Mouse (Mus musculus) thymus, postnatal 36 days (tissue): Measurements from ENCODE around the gene Tmem8.
A peak's percentile ranks its signal among the peaks of the same experiment; 100 is the strongest.
"Not testable (repeated sequence)": the region's sequence is repeated elsewhere in the genome, so short reads cannot be mapped to it uniquely, and the experiment has no call there.

Experiments
- DNase-seq, 2 experiments: peaks; one replicate each; pipeline ENCODE4 v3.0.0; 2022; ENCODE audit warnings: mixed read lengths in 2 of 2

The Tmem8 gene

DNA sequence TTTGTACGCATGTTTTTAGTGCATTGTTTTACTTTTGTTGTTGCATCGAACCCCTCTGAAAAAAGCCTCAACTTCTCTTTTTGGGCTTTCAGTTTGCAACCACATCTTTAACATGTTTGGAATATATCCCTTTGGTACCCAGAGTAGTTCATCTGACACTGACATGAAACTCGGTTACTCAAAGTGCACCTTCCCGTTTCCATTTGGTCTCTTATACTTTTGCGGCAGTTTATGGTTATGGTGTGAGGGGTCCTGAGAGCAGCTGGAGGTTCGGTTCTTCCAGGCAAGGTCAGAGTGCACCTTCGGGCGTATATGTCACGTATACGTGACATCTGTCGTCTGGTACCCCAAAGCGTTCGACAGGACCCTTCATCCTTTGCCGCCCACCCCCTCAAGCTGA lies 348 bp upstream of the Tmem8 start:
- DNase-seq = no peak

DNA sequence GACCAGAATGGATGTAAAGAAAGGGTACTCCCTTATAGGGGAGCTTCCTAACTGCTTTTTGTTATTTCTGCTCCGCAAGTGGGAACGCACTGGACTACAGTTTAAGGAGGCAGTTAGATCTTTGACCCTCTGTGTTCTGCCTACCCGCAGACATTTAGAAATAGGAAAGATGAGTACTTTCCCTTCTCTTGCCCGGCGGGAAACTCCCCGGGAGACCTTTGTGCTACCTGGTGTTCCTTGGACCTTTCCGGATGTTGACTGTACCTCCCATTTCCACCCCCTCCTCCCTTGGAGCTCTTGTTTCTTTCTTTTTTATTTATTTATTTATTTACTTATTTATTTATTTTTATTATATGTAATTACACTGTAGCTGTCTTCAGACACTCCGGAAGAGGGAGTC lies 962 bp downstream of the Tmem8 start:
- no peak for DNase-seq

DNA sequence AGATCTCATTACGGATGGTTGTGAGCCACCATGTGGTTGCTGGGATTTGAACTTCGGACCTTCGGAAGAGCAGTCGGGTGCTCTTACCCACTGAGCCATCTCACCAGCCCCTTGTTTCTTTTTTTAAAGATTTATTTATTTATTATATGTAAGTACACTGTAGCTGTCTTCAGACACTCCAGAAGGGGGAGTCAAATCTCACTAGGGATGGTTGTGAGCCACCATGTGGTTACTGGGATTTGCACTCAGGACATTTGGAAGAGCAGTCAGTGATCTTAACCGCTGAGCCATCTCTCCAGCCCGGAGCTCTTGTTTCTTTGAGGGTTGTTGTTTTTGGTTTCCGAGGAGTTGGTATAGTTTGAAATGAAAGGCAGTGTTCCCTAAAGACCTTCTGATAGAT lies 1.4 kb downstream of the Tmem8 start:
- not testable (repeated sequence) for DNase-seq

DNA sequence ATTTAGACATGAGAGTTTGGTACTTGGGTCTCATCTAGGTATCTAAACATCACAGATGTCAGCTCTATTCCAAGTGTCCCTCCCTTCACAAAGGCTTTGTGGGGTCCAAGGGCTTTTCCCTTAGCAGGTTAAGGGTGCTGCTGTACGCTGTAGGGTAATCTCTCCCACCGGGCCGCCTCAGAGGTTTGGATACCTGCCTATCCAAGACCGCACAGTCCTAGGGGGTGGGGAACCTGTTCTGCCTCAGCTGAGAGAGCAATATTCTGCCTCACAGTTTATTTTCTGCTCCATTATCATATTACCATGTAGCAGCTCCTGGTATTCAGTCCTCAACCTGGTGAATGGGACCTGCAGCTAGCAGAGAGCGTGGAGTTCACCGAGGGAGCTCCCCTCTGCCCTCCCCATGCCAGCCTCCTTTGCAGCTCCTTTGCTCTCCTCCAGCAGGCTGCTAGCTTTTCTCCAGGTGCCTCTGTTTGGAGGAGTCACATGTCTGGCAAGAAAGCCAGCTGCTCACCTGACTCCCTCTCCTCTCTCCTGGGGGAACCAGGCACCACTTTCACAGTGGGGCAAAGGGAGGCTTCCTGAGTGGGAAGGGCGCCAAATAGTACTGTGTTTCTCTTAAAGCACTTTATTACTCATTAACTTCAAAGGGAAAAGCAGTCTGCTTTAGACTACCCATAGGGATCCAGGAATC lies 2.3 kb downstream of the Tmem8 start:
- DNase-seq = no peak

DNA sequence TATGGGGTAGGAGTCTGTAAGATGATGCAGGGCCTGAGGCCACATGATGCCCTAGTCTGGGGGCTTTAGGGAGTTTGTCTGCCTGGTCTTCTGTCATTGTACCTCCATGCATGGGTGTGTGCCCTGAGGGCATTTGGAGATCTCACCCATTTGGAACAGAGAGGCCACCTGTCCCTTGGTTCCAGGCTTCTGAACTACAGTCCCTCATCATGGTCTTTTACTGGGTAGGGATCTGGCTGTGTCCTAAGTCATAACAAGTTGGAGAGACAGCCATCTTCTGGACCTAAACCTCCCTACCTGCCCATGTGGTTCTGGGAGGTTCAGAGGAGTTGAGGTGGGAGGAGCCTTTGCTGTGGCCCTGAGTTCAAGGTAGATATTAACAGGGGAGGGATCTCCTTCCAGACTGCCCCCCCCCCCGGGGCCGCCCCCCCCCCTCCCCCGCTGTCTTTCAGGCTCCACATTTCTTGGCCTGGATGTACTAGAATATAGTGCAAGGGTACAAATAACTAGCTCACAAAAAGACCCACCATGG lies 2.9 kb downstream of the Tmem8 start:
- DNase-seq = no peak

DNA sequence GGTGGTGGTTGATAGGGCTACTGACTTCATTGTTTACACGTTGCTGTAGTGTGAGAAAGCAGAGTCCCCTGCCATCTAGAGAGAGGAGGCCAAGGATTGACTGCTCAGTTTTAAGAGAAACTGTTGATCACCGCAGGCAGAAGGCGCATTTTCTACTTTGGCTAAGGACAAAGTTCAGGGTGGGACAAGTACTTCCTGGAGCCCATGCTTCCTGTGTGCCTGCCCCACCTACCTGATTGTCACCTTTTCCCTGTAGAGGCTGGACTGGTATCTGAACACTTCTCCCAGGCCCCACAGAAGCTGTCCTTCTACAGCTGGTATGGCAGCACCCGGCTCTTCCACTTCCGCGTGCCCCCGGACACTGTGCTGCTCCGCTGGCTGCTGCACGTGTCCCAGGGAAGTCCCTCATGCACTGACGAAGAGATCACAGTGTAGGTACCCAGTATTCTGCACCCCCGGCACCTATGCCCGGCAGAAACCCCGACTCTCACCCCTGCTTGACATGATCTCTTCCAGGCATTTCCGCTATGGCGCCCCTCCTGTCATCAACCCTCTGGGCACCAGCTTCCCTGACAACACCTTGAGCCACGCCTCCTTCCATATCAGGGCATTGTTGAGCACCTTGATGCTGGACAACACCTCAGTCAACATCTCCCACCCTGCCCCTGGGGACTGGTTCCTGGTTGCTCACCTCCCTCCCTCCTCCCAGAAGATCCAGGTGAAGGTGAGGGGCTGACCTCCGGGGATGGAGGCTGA lies 3.6 kb downstream of the Tmem8 start:
- DNase-seq = peak in 1 of 2 experiments; percentile 5

DNA sequence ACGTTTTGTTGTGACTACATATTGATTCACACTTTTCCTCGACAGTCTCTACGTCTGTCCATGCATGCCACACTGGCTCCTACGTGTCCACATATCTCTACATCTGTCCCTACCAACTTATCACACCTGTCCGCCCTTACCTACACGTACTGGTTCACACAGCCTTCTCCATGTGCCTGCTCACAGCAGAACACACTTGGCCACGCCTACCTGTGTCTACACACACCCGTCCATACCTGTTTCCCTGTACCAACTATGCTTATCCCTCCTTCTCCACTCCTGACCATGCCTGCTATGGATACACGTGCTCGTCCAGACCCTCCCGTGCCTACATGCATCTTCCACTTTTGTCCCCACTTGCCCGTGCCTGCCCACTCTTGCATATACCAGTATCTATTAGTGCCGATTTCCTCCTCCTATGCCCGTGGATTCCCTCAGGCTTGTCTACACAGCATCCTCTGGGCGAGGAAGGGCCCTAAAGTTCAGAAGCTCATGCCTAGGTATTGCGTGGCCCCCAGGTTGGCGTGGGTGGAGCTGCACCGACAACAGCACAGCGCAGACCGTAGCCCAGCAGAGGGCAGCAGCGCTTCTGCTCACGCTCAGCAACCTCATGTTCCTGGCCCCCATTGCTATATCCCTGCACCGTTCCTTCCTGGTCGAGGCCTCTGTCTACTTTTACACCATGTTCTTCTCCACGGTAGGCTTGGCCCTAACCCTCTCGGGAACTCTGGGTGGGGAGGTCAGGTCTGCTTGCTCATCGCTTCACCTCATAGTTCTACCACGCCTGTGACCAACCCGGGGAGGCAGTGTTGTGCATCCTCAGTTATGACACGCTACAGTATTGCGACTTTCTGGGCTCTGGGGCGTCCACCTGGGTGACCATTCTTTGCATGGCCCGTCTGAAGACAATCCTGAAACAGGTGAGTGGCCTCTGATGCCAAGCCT lies 6.9 kb downstream of the Tmem8 start:
- DNase-seq = peak; percentile 69 to 70

DNA sequence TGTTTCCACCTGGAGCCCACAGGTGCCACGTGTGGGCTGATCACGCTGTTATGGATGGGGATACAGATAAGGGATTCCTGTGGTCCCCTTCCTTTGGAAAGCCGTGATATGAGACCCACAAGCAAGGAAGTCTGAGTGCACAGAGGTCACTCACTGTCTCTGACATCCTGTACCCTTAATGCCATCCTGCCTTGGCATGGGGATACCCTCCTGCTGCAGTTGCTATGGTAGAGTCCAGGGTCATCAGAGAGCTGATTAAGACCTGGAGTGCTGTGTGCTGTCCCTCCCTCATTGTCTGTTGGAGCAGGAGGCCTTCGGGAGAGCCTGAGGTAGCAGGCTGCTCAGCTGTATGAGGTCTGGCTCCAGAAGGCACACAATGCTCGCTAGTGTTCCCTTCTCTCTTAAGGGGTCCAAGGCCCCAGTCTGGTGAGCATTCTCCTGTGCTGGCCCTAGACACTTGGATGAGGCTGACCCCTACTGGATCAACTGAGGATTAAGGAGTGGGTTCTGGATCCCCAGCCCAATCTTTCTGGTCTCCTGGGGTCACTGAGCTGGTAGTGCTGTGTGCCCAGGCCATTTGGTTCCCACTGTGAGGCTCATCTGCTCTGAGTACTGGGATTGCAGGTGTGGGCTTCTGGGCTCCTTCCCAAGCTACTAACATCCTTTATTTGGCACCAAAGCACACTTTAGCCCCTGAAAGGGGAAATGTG lies 9.5 kb downstream of the Tmem8 start:
- DNase-seq = no peak

DNA sequence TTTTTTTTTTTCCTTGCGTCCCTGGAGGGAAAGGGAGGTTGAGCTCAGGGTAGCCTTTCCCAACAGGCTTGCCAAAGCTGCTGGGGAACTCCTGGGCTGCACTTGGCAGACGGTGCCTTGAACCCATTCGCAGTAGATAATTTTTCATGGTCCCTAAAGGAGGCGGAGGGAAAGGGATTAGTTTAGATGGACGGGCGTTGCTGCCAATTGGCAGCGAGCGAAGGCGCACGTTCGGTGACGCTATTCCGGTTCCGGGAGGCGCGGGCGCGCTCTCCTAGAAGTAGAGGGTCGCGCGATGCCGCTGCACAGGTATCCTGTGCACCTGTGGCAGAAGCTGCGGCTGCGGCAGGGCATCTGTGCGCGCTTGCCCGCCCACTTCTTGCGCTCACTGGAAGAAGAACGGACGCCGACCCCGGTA lies 10.2 kb downstream of the Tmem8 start, which contains the start of gene Mrpl28:
Mrpl28 (plus strand) TSS at position 234 of the 418 bp plus-strand sequence.
- peak; percentile 86 to 87 for DNase-seq

DNA sequence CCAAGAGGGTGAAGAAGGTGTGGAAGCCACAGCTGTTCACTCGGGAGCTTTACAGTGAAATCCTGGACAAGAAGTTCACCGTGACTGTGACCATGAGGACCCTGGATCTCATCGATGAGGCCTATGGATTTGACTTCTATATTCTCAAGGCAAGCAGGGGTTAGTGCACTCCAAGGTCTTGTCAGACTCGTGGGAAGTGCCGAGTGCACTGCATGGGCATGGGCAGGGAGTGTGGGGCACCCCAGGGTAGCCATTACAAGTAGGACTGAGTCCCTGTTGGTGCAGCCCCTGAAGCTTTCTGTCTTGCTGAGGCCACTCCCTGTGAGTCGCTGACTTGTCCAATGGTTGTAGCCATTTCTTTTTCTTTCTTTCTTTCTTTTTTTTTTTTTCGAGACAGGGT lies 11.5 kb downstream of the Tmem8 start:
- no peak for DNase-seq

DNA sequence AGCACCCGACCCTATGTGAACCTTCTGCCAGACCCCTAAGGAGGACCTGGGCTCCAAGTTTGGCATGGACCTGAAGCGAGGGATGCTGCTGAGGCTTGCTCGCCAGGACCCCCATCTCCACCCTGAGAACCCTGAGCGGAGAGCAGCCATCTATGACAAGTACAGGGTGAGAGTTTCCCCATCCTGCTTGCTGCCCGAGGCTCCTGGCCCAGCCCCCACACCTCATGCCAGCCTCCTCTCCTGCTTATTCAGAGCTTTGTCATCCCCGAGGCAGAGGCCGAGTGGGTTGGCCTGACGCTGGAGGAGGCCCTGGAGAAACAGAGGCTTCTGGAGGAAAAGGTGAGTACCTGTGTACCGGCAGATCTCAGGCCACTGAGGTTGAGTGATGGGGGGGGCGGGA lies 12.1 kb downstream of the Tmem8 start:
- no peak for DNase-seq

DNA sequence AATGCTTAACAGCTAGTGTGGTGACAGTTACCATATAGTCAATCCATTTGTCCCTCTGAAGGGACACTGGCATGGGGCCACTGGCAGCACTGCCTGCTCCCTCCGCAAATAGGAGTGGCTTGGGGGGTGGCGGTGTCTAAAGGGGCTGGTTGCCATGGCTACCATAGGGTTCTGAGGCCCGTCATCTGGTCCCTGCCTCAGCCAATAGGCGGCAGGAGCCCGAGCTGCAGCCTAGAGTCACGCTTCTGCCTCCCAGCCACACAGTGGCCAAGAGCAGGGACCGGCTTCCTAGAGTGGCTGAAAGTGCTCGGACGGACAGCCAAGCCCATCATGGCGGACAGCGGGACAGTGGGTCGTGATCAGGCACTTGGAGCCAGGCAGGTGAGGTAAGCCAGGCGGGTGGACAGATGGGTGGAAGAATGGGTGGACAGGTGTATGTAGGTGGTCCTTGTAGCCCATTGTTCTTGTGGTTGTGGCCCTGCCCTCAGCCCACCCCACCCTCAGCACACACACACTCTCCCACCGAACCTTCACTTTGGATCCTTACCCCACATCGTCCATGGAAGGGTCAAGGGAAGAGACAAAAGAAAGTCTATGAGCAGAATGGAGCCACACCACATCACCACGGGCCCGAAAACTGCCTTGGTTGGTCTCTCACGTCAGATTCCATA lies 18.1 kb downstream of the Tmem8 start:
- DNase-seq = no peak

DNA sequence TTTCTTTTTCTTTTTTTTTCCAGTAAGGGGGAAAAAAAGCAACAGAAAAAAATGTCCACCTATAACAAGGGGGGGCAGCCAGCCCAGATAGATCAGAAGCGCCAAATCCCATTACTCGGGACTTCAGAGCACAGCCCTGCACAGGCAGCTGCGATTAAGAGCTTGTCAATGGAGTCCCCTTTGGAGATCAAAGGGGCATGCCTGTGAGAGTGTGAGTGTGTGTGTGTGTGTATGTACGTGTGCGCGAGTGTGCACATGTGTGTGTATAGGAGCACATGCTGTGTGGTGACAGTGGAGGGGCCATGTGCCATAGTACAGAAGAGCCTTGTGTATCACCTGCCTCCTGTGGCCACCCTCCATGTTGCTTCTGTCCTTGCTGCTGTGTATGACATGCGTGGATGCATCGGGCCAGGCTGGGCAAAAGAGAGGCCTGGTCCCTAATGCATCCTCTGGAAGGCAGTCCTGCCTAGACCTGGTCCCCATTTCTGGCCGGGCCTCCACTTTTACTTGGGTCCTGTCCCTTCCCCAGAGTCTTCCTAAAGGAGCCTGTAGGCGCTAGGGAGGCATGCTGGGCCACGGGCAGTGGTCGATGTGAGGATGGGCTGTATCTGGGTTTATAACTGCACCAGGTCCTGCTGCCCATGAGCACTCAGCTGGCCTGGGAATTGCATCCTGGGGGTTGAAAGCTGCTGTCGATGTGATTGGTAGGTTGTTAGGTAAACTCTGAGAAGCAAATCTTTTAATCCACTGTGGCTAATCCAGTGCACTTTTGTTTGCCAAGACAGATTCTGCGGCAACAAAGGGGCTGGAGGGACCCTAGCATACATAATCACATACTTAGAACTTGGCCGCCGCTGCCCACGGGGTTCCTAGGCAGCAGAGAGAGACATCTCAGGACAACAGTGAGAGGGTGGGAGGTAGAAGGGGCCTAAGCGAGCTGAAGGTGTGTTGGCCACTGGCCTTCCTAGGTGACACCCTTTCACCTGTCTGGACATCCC lies 19.1 kb downstream of the Tmem8 start:
- DNase-seq = no peak

DNA sequence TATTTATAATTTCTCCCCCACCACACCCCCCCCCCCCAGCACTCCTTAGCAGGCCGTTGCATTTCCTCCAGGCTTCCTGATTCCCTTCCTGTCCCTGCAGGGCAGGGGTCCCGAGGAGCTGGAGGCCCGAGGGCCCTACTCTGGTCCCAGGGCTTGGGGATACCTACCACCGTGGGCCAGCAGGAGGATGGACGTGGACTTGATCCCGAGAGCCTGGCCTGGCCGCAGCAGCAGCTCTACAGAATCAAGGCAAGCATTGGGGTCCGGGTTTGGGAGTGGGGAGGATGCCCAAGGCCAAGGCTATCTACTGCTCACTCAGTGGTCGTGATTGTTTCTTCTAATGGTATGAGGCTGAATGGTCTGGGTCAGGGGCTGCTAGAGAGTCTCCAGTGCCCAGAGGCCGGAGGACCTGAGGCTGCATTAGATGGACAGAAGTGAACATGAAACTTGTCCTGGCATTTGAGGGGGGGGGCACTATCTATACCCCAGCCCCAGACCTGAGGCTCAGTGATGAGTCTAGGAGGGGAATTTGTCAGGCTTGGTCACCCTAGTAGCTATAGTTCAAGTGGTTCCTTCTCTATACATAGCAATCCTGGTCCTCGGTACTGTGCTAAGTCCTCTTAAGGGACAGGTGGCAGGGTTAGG lies 24.1 kb downstream of the Tmem8 start:
- DNase-seq = no peak

DNA sequence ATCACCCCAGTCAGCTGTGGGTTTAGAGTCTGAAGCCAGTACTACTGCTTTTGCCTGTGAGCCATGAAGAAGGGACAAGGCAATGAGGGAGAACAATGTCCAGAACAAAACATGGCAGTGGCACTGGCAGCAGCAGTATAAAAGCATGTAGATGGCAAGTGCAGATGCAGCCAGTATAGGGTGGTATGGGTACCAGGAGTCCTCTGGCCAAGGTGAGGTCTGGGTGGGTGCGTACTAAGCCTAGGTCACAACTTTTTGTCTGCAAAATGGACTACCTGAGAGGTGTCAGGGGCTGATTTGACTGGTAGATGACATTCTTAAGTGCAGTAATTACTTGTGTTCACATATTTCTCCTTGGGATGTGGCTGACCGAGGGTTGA lies 24.6 kb downstream of the Tmem8 start:
- DNase-seq = no peak

DNA sequence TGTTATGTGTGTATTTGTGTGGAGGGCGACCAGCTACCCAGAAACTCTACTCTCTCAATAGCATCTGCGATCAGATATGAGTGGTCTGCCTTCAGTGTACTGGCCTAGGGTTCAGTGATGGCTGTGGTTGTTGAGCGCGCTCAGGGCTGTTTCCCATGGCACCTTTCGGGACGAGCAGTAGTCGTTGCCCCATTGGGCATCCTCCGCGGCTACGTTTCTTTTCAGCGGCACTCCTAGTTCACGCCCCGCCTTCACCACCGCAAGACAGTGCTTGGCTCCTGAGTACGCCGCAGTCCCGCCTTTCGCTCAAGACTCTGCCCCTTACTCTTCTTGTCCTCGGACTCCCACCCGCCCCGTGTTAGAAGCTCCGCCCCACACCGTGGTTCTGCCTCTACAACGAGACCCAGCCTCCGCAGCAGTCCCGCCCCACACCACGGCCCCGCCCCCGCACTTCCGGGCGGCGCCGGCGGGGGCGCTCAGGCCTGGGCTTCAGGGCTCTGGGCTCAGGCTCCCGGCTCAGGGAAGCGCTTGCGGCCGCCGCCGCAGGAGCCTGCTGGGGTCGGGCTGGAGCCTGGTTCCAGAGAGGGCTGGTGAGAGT lies 25.2 kb downstream of the Tmem8 start, which contains the start of gene Axin1:
Axin1 (plus strand) TSS at position 450 of the 598 bp plus-strand sequence.
- peak; percentile 96 to 99 for DNase-seq

DNA sequence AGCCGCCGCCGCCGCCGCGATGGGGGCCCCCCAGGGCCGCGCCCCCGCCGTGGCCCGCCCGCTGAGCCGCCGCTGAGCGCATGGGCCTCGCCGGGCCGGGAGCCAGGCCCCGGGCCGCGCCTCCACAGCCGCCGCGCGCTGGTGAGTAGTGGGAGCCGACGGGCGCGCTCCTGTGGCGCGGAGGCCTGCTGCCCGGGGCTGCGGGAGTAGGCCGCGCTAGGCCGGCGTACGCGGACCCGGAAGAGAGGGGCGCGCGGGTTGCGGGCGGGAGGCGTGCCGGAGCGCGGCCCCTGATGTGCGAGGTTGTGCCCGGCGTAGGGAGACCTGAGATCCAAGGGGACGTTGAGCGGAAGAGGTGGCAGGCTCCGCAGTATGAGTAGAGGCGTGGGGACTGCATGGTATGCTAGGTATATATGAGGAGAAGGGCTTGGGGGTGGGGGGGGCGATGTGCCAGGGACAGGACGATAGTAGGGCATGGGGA lies 25.8 kb downstream of the Tmem8 start:
- DNase-seq = peak; percentile 59 to 72

DNA sequence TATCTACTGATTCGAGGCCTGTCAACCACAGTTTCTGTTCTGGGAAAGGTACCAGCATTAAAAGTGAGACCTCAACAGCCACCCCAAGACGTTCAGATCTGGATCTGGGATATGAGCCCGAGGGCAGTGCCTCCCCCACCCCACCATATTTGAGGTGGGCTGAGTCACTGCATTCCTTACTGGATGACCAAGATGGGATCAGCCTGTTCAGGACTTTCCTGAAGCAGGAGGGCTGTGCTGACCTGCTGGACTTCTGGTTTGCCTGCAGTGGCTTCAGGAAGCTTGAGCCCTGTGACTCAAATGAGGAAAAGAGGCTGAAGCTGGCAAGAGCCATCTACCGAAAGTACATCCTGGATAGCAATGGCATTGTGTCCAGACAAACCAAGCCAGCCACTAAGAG lies 29.7 kb downstream of the Tmem8 start:
- no peak for DNase-seq

DNA sequence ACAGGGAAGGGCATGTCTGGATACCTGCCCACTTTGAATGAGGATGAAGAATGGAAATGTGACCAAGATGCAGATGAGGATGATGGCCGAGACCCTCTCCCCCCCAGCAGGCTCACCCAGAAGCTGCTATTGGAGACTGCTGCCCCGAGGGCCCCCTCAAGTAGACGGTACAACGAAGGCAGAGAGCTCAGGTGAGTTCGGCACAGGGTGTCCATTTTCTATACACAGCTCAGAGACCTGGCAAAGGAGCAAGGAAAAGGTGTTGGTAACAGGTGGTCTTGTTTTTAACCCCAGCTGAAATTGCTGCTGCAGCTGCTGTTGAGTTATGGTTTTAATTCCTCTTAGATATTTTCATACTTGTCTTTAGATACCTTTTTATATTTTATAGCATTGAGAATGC lies 30.3 kb downstream of the Tmem8 start:
- DNase-seq = no peak
